Mouse (Mus musculus): ENCODE results near the gene Lamb3.

Lamb3 gene

GRCm38 (mm10) chr1:193392266-193392665 is 184.8 kb downstream of the Lamb3 start:
- DNase-seq: no peak
